Comparison of ENCODE assay signal across 18 mouse cellular contexts in genomic region chr12:72365231-72366103, GRCm38 (mm10). TPM values are rescaled to one million over a fixed set of nuclear protein-coding genes. Genes with fewer than 3 reads are reported as not detected.
A peak's percentile ranks its signal among the peaks of the same experiment; 100 is the strongest.
DNase-seq lines count a peak whose midpoint lies in the region; ATAC-seq and TF ChIP-seq lines count a peak whose summit lies in the region.
"Had no signal": no experiment of that assay in that cellular context is flagged by ENCODE, and none has a peak within 500 bp of the region (broad histone marks: within the 10 kb centered on the region; RNA-seq: fewer than 3 reads in every experiment).

No protein-coding gene starts in this region.

- peaks cover 44% of the 10 kb centered on the region for H3K4me1 ChIP-seq in forebrain, embryonic 10.5 days
- peaks cover 4% of the 10 kb centered on the region for H3K4me1 ChIP-seq in forebrain, embryonic 11.5 days (replicated peaks; ENCODE audit: control insufficient read depth, insufficient read depth, low read length)
- H3K4me1 ChIP-seq in hindbrain, embryonic 14.5 days (replicated peaks; ENCODE audit: control insufficient read depth, insufficient read depth, low read length), result peaks cover 57% of the 10 kb centered on the region
- H3K4me1 ChIP-seq in midbrain, postnatal 0 days (ENCODE audit: insufficient read depth, low read length), result peaks cover 21% of the 10 kb centered on the region
- H3K4me1 ChIP-seq in liver, embryonic 11.5 days (replicated peaks; ENCODE audit: control insufficient read depth, insufficient read depth, low read length), result no peaks in the 10 kb centered on the region

- H3K36me3 ChIP-seq in forebrain, embryonic 10.5 days (replicated peaks), result no peaks in the 10 kb centered on the region
- no peaks in the 10 kb centered on the region for H3K36me3 ChIP-seq in forebrain, embryonic 11.5 days (ENCODE audit: control insufficient read depth, insufficient read depth, low read length)
- H3K36me3 ChIP-seq in hindbrain, embryonic 14.5 days (replicated peaks; ENCODE audit: control insufficient read depth, insufficient read depth), result no peaks in the 10 kb centered on the region
- no peaks in the 10 kb centered on the region for H3K36me3 ChIP-seq in midbrain, postnatal 0 days (ENCODE audit: insufficient read depth, low read length)
- H3K36me3 ChIP-seq in liver, embryonic 11.5 days (ENCODE audit: control insufficient read depth, insufficient read depth, low read length), result no peaks in the 10 kb centered on the region
- H3K36me3 ChIP-seq: G1E; limb, embryonic 10.5 days had no signal

- no peaks in the 10 kb centered on the region for H3K9me3 ChIP-seq in forebrain, embryonic 10.5 days
- no peaks in the 10 kb centered on the region for H3K9me3 ChIP-seq in forebrain, embryonic 11.5 days (ENCODE audit: control insufficient read depth, low read length)
- no peaks in the 10 kb centered on the region for H3K9me3 ChIP-seq in hindbrain, embryonic 14.5 days (ENCODE audit: control insufficient read depth, low read length)
- no peaks in the 10 kb centered on the region for H3K9me3 ChIP-seq in midbrain, postnatal 0 days (ENCODE audit: low read length)
- H3K9me3 ChIP-seq in liver, embryonic 11.5 days (ENCODE audit: control insufficient read depth, low read length), result no peaks in the 10 kb centered on the region
- H3K9me3 ChIP-seq: G1E; limb, embryonic 10.5 days had no signal

- no peak for DNase-seq in forebrain, embryonic 10.5 days (ENCODE audit: extremely low spot score, low spot score)
- no peak for DNase-seq in forebrain, embryonic 11.5 days (ENCODE audit: low spot score)
- peak; percentile 16 for DNase-seq in fat pad, adult 2 months (ENCODE audit: extremely low read depth, low read depth, low spot score)
- no peak for DNase-seq in hindbrain, embryonic 14.5 days (ENCODE audit: low spot score)
- DNase-seq in midbrain, postnatal 0 days (ENCODE audit: low spot score), result peak; percentile 58
- no peak for DNase-seq in liver, embryonic 11.5 days (ENCODE audit: low spot score)
- no peak for DNase-seq in adrenal gland, adult (ENCODE audit: inconsistent age in 2 of 2, low spot score in 1 of 2)
- DNase-seq in gastrocnemius, adult 18-20 months (ENCODE audit: low spot score), result no peak
- DNase-seq: B cell, adult 2 months; cerebellum, postnatal 10 days; gastrocnemius, postnatal 36 days; heart, postnatal 10 days; kidney, adult 2 months; right cerebral cortex, adult 18-20 months; thymus, postnatal 36 days had no signal

- H3K27me3 ChIP-seq in forebrain, embryonic 10.5 days (ENCODE audit: poor library complexity, severe bottlenecking), result no peaks in the 10 kb centered on the region
- no peaks in the 10 kb centered on the region for H3K27me3 ChIP-seq in forebrain, embryonic 11.5 days (ENCODE audit: control insufficient read depth, insufficient read depth, low read length)
- H3K27me3 ChIP-seq in hindbrain, embryonic 14.5 days (ENCODE audit: control insufficient read depth, insufficient read depth, low read length), result no peaks in the 10 kb centered on the region
- no peaks in the 10 kb centered on the region for H3K27me3 ChIP-seq in midbrain, postnatal 0 days (ENCODE audit: insufficient read depth, low read length)
- H3K27me3 ChIP-seq in liver, embryonic 11.5 days (replicated peaks; ENCODE audit: control insufficient read depth, insufficient read depth, low read length), result no peaks in the 10 kb centered on the region

- WGBS in forebrain, embryonic 10.5 days, result 69% methylated on average over 12 of the region's 12 CpGs
- WGBS in forebrain, embryonic 11.5 days, result 55% methylated on average over 12 of the region's 12 CpGs
- 25% methylated on average over 12 of the region's 12 CpGs for WGBS in hindbrain, embryonic 14.5 days
- WGBS in midbrain, postnatal 0 days, result 28% methylated on average over 12 of the region's 12 CpGs
- WGBS in liver, embryonic 11.5 days, result 64% methylated on average over 12 of the region's 12 CpGs

- ATAC-seq in forebrain, embryonic 11.5 days (replicated peaks; ENCODE audit: low FRiP score), result no peak
- peak; percentile 64; the same call in 1 of the 2 replicates for ATAC-seq in hindbrain, embryonic 14.5 days (ENCODE audit: low FRiP score)
- no peak; the same call in 1 of the 2 replicates for ATAC-seq in midbrain, postnatal 0 days (ENCODE audit: low FRiP score)
- ATAC-seq in liver, embryonic 11.5 days (replicated peaks; ENCODE audit: low FRiP score), result no peak

- no peak overlapping the region for H3K9ac ChIP-seq in forebrain, embryonic 11.5 days (ENCODE audit: low read length)
- H3K9ac ChIP-seq in hindbrain, embryonic 14.5 days, result no peak overlapping the region
- H3K9ac ChIP-seq in midbrain, postnatal 0 days (replicated peaks; ENCODE audit: low read length, poor library complexity, severe bottlenecking), result no peak overlapping the region
- H3K9ac ChIP-seq in liver, embryonic 11.5 days (ENCODE audit: low read depth, low read length), result no peak overlapping the region

- H3K27ac ChIP-seq in forebrain, embryonic 10.5 days, result peak overlapping the region; percentile 58; the same call in 1 of the 2 replicates
- H3K27ac ChIP-seq in forebrain, embryonic 11.5 days (ENCODE audit: low read depth, low read length), result no peak overlapping the region
- H3K27ac ChIP-seq in hindbrain, embryonic 14.5 days, result peak overlapping the region; percentile 80
- peak overlapping the region; percentile 43; the same call in 1 of the 2 replicates for H3K27ac ChIP-seq in midbrain, postnatal 0 days (ENCODE audit: low read depth, low read length)
- H3K27ac ChIP-seq in liver, embryonic 11.5 days (ENCODE audit: low read depth, low read length), result no peak overlapping the region
- H3K27ac ChIP-seq: limb, embryonic 10.5 days had no signal

- H3K4me2 ChIP-seq in forebrain, embryonic 11.5 days (ENCODE audit: low read depth, low read length, severe bottlenecking), result no peak overlapping the region
- H3K4me2 ChIP-seq in hindbrain, embryonic 14.5 days (replicated peaks), result no peak overlapping the region
- no peak overlapping the region for H3K4me2 ChIP-seq in midbrain, postnatal 0 days (ENCODE audit: low read depth, low read length, poor library complexity, severe bottlenecking)
- no peak overlapping the region for H3K4me2 ChIP-seq in liver, embryonic 11.5 days

- no peak for TF ChIP-seq CTCF in midbrain, postnatal 0 days (IDR thresholded peaks at IDR 0.05)

- no peak overlapping the region for H3K4me3 ChIP-seq in forebrain, embryonic 10.5 days
- H3K4me3 ChIP-seq in forebrain, embryonic 11.5 days (ENCODE audit: low read depth, low read length), result no peak overlapping the region
- H3K4me3 ChIP-seq in hindbrain, embryonic 14.5 days (replicated peaks; ENCODE audit: low read length), result no peak overlapping the region
- no peak overlapping the region for H3K4me3 ChIP-seq in midbrain, postnatal 0 days (ENCODE audit: low read depth, low read length)
- no peak overlapping the region for H3K4me3 ChIP-seq in liver, embryonic 11.5 days (ENCODE audit: low read depth, low read length)
- H3K4me3 ChIP-seq: limb, embryonic 10.5 days; myocyte had no signal

RNA-seq across cellular contexts. Expression of gene Rtn1, which starts 43.4 kb away (rescaled TPM):
- polyA plus RNA-seq in forebrain, embryonic 10.5 days (2016; fragmentation: Nextera tagmentation; extraction: Ambion mirVana), result 45.4 and 72.9 TPM in 2 replicates
- polyA plus RNA-seq in forebrain, embryonic 11.5 days (2014; fragmentation: Nextera tagmentation; extraction: Ambion mirVana), result 235 and 273 TPM in 2 replicates
- 2,853 and 2,859 TPM in 2 replicates for polyA plus RNA-seq in hindbrain, embryonic 14.5 days (2014; fragmentation: Nextera tagmentation; extraction: Ambion mirVana)
- 1,958 and 2,696 TPM in 2 replicates for total RNA-seq in midbrain, postnatal 0 days (2014; rRNA removed)
- polyA plus RNA-seq in midbrain, postnatal 0 days (2015; fragmentation: Nextera tagmentation; extraction: Ambion mirVana), result 3,970 and 4,135 TPM in 2 replicates
- 3.6 and 4.3 TPM in 2 replicates for polyA plus RNA-seq in liver, embryonic 11.5 days (2014; fragmentation: Nextera tagmentation; extraction: Ambion mirVana)
- total RNA-seq in gastrocnemius, adult 18-20 months (2021), result 1 to 10 TPM; 1.9 to 2.3 TPM
- polyA plus RNA-seq: G1E, myocyte had no signal

Comparison
In these comparisons a context has a peak if more than half of its experiments do, and no peak if none do; other contexts are left out.
1. H3K27ac ChIP-seq: peak in forebrain, embryonic 10.5 days (single experiment), hindbrain, embryonic 14.5 days (single experiment) and midbrain, postnatal 0 days (single experiment); none in forebrain, embryonic 11.5 days (single experiment) and liver, embryonic 11.5 days (single experiment).
2. DNase-seq: peak in fat pad, adult 2 months (single experiment) and midbrain, postnatal 0 days (single experiment); none in forebrain, embryonic 10.5 days (single experiment), forebrain, embryonic 11.5 days (single experiment), hindbrain, embryonic 14.5 days (single experiment), liver, embryonic 11.5 days (single experiment), adrenal gland, adult (0 of 2) and gastrocnemius, adult 18-20 months (single experiment).